Mouse (Mus musculus): ENCODE measurements around the gene Zfyve1.

The Zfyve1 gene

GRCm38 (mm10) chr12:83594454-83595040, 2.5 kb downstream of the Zfyve1 start:
- TF ChIP-seq POU5F1 (IDR thresholded peaks at IDR 0.05; ENCODE audit: borderline replicate concordance, low read length) (no peak), CTCF (conservative IDR thresholded peaks at IDR 0.05; ENCODE audit: low read length) (no peak), NANOG (IDR thresholded peaks at IDR 0.05; ENCODE audit: borderline replicate concordance, low read length) (no peak)
- H3K27me3 ChIP-seq (ENCODE audit: insufficient read depth, low read length): no peaks in the 10 kb centered on the region
- peaks cover 69% of the 10 kb centered on the region for H3K36me3 ChIP-seq (ENCODE audit: insufficient read depth, low read length)
- H3K4me3 ChIP-seq (replicated peaks; ENCODE audit: low read length): no peak overlapping the region
- H3K4me1 ChIP-seq (replicated peaks; ENCODE audit: low read depth, low read length): peaks cover 66% of the 10 kb centered on the region
- H3K9me3 ChIP-seq (ENCODE audit: low read length): no peaks in the 10 kb centered on the region

GRCm38 (mm10) chr12:83591754-83592501, 5.1 kb downstream of the Zfyve1 start:
- TF ChIP-seq NANOG (IDR thresholded peaks at IDR 0.05; ENCODE audit: borderline replicate concordance, low read length) (no peak), POU5F1 (IDR thresholded peaks at IDR 0.05; ENCODE audit: borderline replicate concordance, low read length) (no peak), CTCF (conservative IDR thresholded peaks at IDR 0.05; ENCODE audit: low read length) (no peak)
- Histone ChIP-seq H3K4me3 (replicated peaks; ENCODE audit: low read length) (no peak overlapping the region), H3K9me3 (ENCODE audit: low read length) (no peaks in the 10 kb centered on the region), H3K27me3 (ENCODE audit: insufficient read depth, low read length) (no peaks in the 10 kb centered on the region), H3K36me3 (ENCODE audit: insufficient read depth, low read length) (peaks cover 80% of the 10 kb centered on the region), H3K4me1 (replicated peaks; ENCODE audit: low read depth, low read length) (peaks cover 62% of the 10 kb centered on the region)

GRCm38 (mm10) chr12:83586628-83587027, 10.4 kb downstream of the Zfyve1 start:
- Histone ChIP-seq H3K4me1 (replicated peaks; ENCODE audit: low read depth, low read length) (peaks cover 54% of the 10 kb centered on the region), H3K36me3 (ENCODE audit: insufficient read depth, low read length) (peaks cover 89% of the 10 kb centered on the region), H3K27me3 (ENCODE audit: insufficient read depth, low read length) (no peaks in the 10 kb centered on the region), H3K4me3 (replicated peaks; ENCODE audit: low read length) (no peak overlapping the region), H3K9me3 (ENCODE audit: low read length) (no peaks in the 10 kb centered on the region)
- TF ChIP-seq NANOG (IDR thresholded peaks at IDR 0.05; ENCODE audit: borderline replicate concordance, low read length): no peak
- no peak for TF ChIP-seq CTCF (conservative IDR thresholded peaks at IDR 0.05; ENCODE audit: low read length)
- no peak for TF ChIP-seq POU5F1 (IDR thresholded peaks at IDR 0.05; ENCODE audit: borderline replicate concordance, low read length)

- Histone ChIP-seq H3K27me3 (ENCODE audit: insufficient read depth, low read length) (no peaks in the 10 kb centered on the region), H3K36me3 (ENCODE audit: insufficient read depth, low read length) (peaks cover 60% of the 10 kb centered on the region), H3K4me1 (replicated peaks; ENCODE audit: low read depth, low read length) (peaks cover 78% of the 10 kb centered on the region), H3K4me3 (replicated peaks; ENCODE audit: low read length) (no peak overlapping the region), H3K9me3 (ENCODE audit: low read length) (no peaks in the 10 kb centered on the region)
- TF ChIP-seq NANOG (IDR thresholded peaks at IDR 0.05; ENCODE audit: borderline replicate concordance, low read length) (no peak), CTCF (conservative IDR thresholded peaks at IDR 0.05; ENCODE audit: low read length) (no peak), POU5F1 (IDR thresholded peaks at IDR 0.05; ENCODE audit: borderline replicate concordance, low read length) (no peak)
These were observed 14.3 kb downstream of the Zfyve1 start for GRCm38 (mm10) chr12:83582747-83583146.

- TF ChIP-seq CTCF (conservative IDR thresholded peaks at IDR 0.05; ENCODE audit: low read length) (no peak), POU5F1 (IDR thresholded peaks at IDR 0.05; ENCODE audit: borderline replicate concordance, low read length) (no peak), NANOG (IDR thresholded peaks at IDR 0.05; ENCODE audit: borderline replicate concordance, low read length) (no peak)
- Histone ChIP-seq H3K4me1 (replicated peaks; ENCODE audit: low read depth, low read length) (peaks cover 81% of the 10 kb centered on the region), H3K4me3 (replicated peaks; ENCODE audit: low read length) (no peak overlapping the region), H3K27me3 (ENCODE audit: insufficient read depth, low read length) (no peaks in the 10 kb centered on the region), H3K36me3 (ENCODE audit: insufficient read depth, low read length) (peaks cover 54% of the 10 kb centered on the region), H3K9me3 (ENCODE audit: low read length) (no peaks in the 10 kb centered on the region)
These were observed 14.9 kb downstream of the Zfyve1 start for GRCm38 (mm10) chr12:83582106-83582505.

GRCm38 (mm10) chr12:83580283-83580682, 16.7 kb downstream of the Zfyve1 start:
- Histone ChIP-seq H3K9me3 (ENCODE audit: low read length) (no peaks in the 10 kb centered on the region), H3K27me3 (ENCODE audit: insufficient read depth, low read length) (no peaks in the 10 kb centered on the region), H3K4me1 (replicated peaks; ENCODE audit: low read depth, low read length) (peaks cover 85% of the 10 kb centered on the region), H3K4me3 (replicated peaks; ENCODE audit: low read length) (no peak overlapping the region; the same call in 1 of the 2 replicates), H3K36me3 (ENCODE audit: insufficient read depth, low read length) (peaks cover 53% of the 10 kb centered on the region)
- TF ChIP-seq POU5F1 (IDR thresholded peaks at IDR 0.05; ENCODE audit: borderline replicate concordance, low read length) (no peak), NANOG (IDR thresholded peaks at IDR 0.05; ENCODE audit: borderline replicate concordance, low read length) (no peak), CTCF (conservative IDR thresholded peaks at IDR 0.05; ENCODE audit: low read length) (no peak)

GRCm38 (mm10) chr12:83578896-83579569, 18.0 kb downstream of the Zfyve1 start:
- Histone ChIP-seq H3K4me1 (replicated peaks; ENCODE audit: low read depth, low read length) (peaks cover 85% of the 10 kb centered on the region), H3K36me3 (ENCODE audit: insufficient read depth, low read length) (peaks cover 54% of the 10 kb centered on the region), H3K9me3 (ENCODE audit: low read length) (no peaks in the 10 kb centered on the region), H3K4me3 (replicated peaks; ENCODE audit: low read length) (peak overlapping the region; percentile 35), H3K27me3 (ENCODE audit: insufficient read depth, low read length) (no peaks in the 10 kb centered on the region)
- TF ChIP-seq NANOG (IDR thresholded peaks at IDR 0.05; ENCODE audit: borderline replicate concordance, low read length): no peak
- TF ChIP-seq POU5F1 (IDR thresholded peaks at IDR 0.05; ENCODE audit: borderline replicate concordance, low read length): no peak
- TF ChIP-seq CTCF (conservative IDR thresholded peaks at IDR 0.05; ENCODE audit: low read length): no peak

GRCm38 (mm10) chr12:83578356-83578755, 18.7 kb downstream of the Zfyve1 start:
- Histone ChIP-seq H3K4me1 (replicated peaks; ENCODE audit: low read depth, low read length) (peaks cover 91% of the 10 kb centered on the region), H3K9me3 (ENCODE audit: low read length) (no peaks in the 10 kb centered on the region), H3K4me3 (replicated peaks; ENCODE audit: low read length) (peak overlapping the region; percentile 35; the same call in 1 of the 2 replicates), H3K36me3 (ENCODE audit: insufficient read depth, low read length) (peaks cover 51% of the 10 kb centered on the region), H3K27me3 (ENCODE audit: insufficient read depth, low read length) (no peaks in the 10 kb centered on the region)
- no peak for TF ChIP-seq CTCF (conservative IDR thresholded peaks at IDR 0.05; ENCODE audit: low read length)
- no peak; the same call in 1 of the 2 replicates for TF ChIP-seq NANOG (IDR thresholded peaks at IDR 0.05; ENCODE audit: borderline replicate concordance, low read length)
- no peak for TF ChIP-seq POU5F1 (IDR thresholded peaks at IDR 0.05; ENCODE audit: borderline replicate concordance, low read length)

Measured in E14TG2a.4 (cell line).